Mouse (Mus musculus) lung, postnatal 0 days (tissue): Measurements from ENCODE around the gene Dtx2. TPM values are rescaled to one million over a fixed set of nuclear protein-coding genes. Genes with fewer than 3 reads are reported as not detected.
"Not testable (repeated sequence)": the region's sequence is repeated elsewhere in the genome, so short reads cannot be mapped to it uniquely, and the experiment has no call there.

Experiments used
- ATAC-seq: fragments of 200-750 bp; cut with Nextera tagmentation; 2 replicates; pipeline ENCODE4 v1.8.0; 2017; ENCODE audit warnings: moderate library complexity
- DNase-seq: peaks from one replicate; pipeline ENCODE4 v3.0.0-alpha.2; 2016; ENCODE audit warnings: low spot score
- H3K27ac ChIP-seq: fragments of 300-500 bp; sonication (generic); 2 replicates; pipeline ENCODE4 v1.5.1; 2014; ENCODE audit warnings: antibody characterized with exemption, mild to moderate bottlenecking, low read length, mixed read lengths
- H3K27me3 ChIP-seq: fragments of 300-500 bp; sonication (generic); replicated peaks from 2 replicates; pipeline ENCODE4 v1.6.1; 2014; ENCODE audit warnings: low read length, mixed read lengths; ENCODE audit not compliant: insufficient read depth
- H3K36me3 ChIP-seq: fragments of 300-500 bp; sonication (generic); 2 replicates; pipeline ENCODE4 v1.6.1; 2014; ENCODE audit warnings: low read length, mixed read lengths; ENCODE audit not compliant: insufficient read depth
- H3K4me1 ChIP-seq: fragments of 300-500 bp; sonication (generic); 2 replicates; pipeline ENCODE4 v1.6.1; 2014; ENCODE audit warnings: antibody characterized with exemption, low read depth, low read length, mixed read lengths; ENCODE audit not compliant: insufficient read depth
- H3K4me2 ChIP-seq: fragments of 300-500 bp; sonication (generic); replicated peaks from 2 replicates; pipeline ENCODE4 v1.6.1; 2014; ENCODE audit warnings: low read depth, mild to moderate bottlenecking, low read length, moderate library complexity, mixed read lengths
- H3K4me3 ChIP-seq: fragments of 300-500 bp; sonication (generic); 2 replicates; pipeline ENCODE4 v1.5.1; 2014; ENCODE audit warnings: low read depth, low read length
- H3K9ac ChIP-seq: fragments of 300-500 bp; sonication (generic); replicated peaks from 2 replicates; pipeline ENCODE4 v1.6.1; 2014; ENCODE audit warnings: low read depth, mild to moderate bottlenecking
- H3K9me3 ChIP-seq: fragments of 300-500 bp; sonication (generic); 2 replicates; pipeline ENCODE4 v1.6.1; 2016; ENCODE audit warnings: low read length, mixed read lengths
- CTCF ChIP-seq: IDR thresholded peaks from 2 replicates; pipeline ENCODE4 v1.5.1; 2016; ENCODE audit warnings: antibody characterized with exemption, mild to moderate bottlenecking
- EP300 ChIP-seq: IDR thresholded peaks from 2 replicates; pipeline ENCODE4 v1.6.1; 2016; ENCODE audit warnings: antibody characterized with exemption, mild to moderate bottlenecking, control low read depth
- WGBS: fragments of 180-500 bp; shearing (Covaris S2); extraction: QIAGEN DNeasy Blood & Tissue Kit; methylation state at CpG from one replicate; pipeline ENCODE4 v1.1.7; 2014; 5-methylcytosine and 5-hydroxymethylcytosine counted together
- polyA plus RNA-seq: library from polyadenylated mRNA; unstranded; fragments of >200 nt; fragmentation: Nextera tagmentation; extraction: Ambion mirVana; gene quantifications from 2 replicates; pipeline ENCODE4 v1.2.1, GENCODE M21; 2015

The Dtx2 gene
- polyA plus RNA-seq, 1 experiment from 2014 or later = 21.6 TPM

GRCm38 (mm10) chr5:136041260-136041659, 46.7 kb downstream of the Dtx2 start:
- H3K9ac ChIP-seq = no peak overlapping the region
- WGBS = 19% methylated on average over 2 of the region's 2 CpGs
- H3K4me2 ChIP-seq = no peak overlapping the region
- H3K9me3 ChIP-seq = no peaks in the 10 kb centered on the region
- DNase-seq (peak; percentile 37), ATAC-seq (no peak)
- no peak overlapping the region for H3K27ac ChIP-seq
- no peaks in the 10 kb centered on the region for H3K27me3 ChIP-seq
- no peak overlapping the region for H3K4me3 ChIP-seq
- no peak for TF ChIP-seq CTCF
- no peak for TF ChIP-seq EP300
- H3K36me3 ChIP-seq = no peaks in the 10 kb centered on the region
- no peaks in the 10 kb centered on the region for H3K4me1 ChIP-seq

DNA sequence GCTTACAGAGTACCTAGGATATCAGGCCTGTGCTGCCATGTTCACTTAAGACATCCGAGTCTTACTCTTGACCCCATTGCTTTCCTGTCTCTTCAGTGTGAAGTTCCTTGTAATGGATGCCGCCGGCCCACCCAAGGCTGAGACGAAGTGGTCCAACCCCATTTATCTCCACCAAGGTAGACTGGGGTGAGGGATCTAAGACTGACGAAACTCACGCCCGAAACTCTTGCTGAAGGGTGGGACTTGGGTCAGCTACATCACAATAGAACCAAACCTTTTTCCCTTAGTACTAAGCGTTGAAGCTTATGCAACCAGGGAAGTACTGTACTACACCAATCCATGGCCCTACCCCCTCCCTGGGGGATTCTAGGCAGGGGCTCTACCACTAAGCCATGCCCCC, 47.1 kb downstream of the Dtx2 start:
- Histone ChIP-seq H3K27me3 (no peaks in the 10 kb centered on the region), H3K4me2 (no peak overlapping the region), H3K36me3 (no peaks in the 10 kb centered on the region), H3K9ac (no peak overlapping the region), H3K9me3 (no peaks in the 10 kb centered on the region), H3K4me1 (no peaks in the 10 kb centered on the region), H3K27ac (no peak overlapping the region), H3K4me3 (no peak overlapping the region)
- whole genome bisulfite sequencing = 91% methylated on average over 8 of the region's 8 CpGs
- ATAC-seq = no peak
- TF ChIP-seq EP300 (no peak), CTCF (no peak)
- no peak for DNase-seq

- Histone ChIP-seq H3K9me3 (no peaks in the 10 kb centered on the region), H3K9ac (no peak overlapping the region), H3K36me3 (no peaks in the 10 kb centered on the region), H3K4me3 (no peak overlapping the region), H3K4me2 (no peak overlapping the region), H3K27me3 (no peaks in the 10 kb centered on the region), H3K27ac (no peak overlapping the region), H3K4me1 (no peaks in the 10 kb centered on the region)
- ATAC-seq (no peak), DNase-seq (no peak)
- TF ChIP-seq EP300 = no peak
- TF ChIP-seq CTCF = peak; percentile 57
- WGBS = 66% methylated on average over 13 of the region's 13 CpGs
Observed at GRCm38 (mm10) chr5:136044865-136045264, 50.3 kb downstream of the Dtx2 start.

DNA sequence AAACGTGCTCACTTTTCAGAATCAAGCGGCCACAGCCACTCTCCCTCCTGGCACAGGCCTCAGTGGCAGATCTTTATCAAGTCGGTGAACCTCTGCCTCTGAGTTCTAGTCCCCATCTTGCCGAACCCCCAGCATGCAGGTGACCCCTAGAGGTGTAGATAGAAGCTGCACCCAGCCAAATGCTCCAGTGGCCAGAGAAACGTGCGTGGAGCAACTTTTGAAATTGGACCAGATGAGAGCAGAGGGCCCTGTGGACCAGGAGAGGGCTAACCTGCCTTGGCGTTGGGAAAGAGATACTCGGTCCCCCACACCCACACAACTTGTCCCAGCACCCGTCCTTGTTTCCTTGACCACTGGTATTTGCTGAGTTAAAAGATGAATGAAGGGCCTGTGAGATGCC, 50.8 kb downstream of the Dtx2 start:
- DNase-seq (no peak), ATAC-seq (no peak)
- Histone ChIP-seq H3K4me3 (no peak overlapping the region), H3K36me3 (no peaks in the 10 kb centered on the region), H3K27ac (no peak overlapping the region), H3K9ac (no peak overlapping the region), H3K4me2 (no peak overlapping the region), H3K9me3 (no peaks in the 10 kb centered on the region), H3K27me3 (no peaks in the 10 kb centered on the region), H3K4me1 (no peaks in the 10 kb centered on the region)
- WGBS = 30% methylated on average over 9 of the region's 9 CpGs
- TF ChIP-seq EP300 (no peak), CTCF (peak; percentile 61)

DNA sequence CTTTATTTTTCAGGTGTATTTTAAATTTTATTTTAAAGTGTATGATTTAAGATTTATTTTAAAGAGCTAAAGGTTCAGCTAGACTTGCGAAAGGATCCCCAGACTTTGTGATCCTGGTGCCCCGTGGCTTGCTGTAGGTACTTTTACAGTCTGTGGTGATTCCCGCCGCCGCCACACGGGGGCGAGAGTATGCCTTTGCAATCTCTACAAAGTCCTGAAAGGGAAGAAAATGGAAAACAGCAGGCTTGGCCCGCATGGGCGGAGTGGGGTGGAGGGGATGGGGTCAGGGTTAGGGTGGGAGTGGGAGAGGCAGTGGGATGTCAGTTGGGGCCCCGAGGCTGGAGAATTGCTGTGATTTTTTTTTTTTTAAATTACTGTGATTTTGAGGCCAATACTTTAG, 51.4 kb downstream of the Dtx2 start:
- Histone ChIP-seq H3K27ac (no peak overlapping the region), H3K9me3 (no peaks in the 10 kb centered on the region), H3K4me3 (no peak overlapping the region), H3K9ac (no peak overlapping the region), H3K36me3 (no peaks in the 10 kb centered on the region), H3K4me2 (no peak overlapping the region), H3K27me3 (no peaks in the 10 kb centered on the region), H3K4me1 (no peaks in the 10 kb centered on the region)
- peak; percentile 77 for DNase-seq
- 2% methylated on average over 10 of the region's 10 CpGs for WGBS
- TF ChIP-seq EP300 (no peak), CTCF (peak; percentile 89)
- ATAC-seq = peak; percentile 60

DNA sequence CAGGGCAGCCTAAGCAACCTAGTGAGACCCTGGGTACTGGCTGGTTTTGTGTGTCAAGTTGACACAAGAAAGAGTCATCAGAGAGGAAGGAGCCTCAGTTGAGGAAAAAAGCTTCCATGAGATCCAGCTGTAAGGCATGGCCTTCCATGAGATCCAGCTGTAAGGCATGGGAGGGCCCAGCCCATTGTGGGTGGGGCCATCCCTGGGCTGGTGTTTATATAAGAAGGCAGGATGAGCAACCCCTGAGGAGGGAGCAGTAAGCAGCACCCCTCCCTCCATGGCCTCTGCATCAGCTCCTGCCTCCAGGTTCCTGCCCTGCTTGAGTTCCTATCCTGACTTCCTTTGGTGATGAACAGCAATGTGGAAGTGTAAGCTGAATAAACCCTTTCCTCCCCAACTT, 53.9 kb downstream of the Dtx2 start:
- H3K4me2 ChIP-seq, H3K36me3 ChIP-seq, H3K4me1 ChIP-seq, H3K27me3 ChIP-seq, ATAC-seq, H3K9ac ChIP-seq, H3K4me3 ChIP-seq, H3K27ac ChIP-seq, DNase-seq, H3K9me3 ChIP-seq: not testable (repeated sequence)

- no peak overlapping the region for H3K27ac ChIP-seq
- no peaks in the 10 kb centered on the region for H3K9me3 ChIP-seq
- no peak overlapping the region for H3K9ac ChIP-seq
- H3K4me2 ChIP-seq = no peak overlapping the region
- no peak for DNase-seq
- no peaks in the 10 kb centered on the region for H3K36me3 ChIP-seq
- no peak overlapping the region for H3K4me3 ChIP-seq
- no peaks in the 10 kb centered on the region for H3K4me1 ChIP-seq
- TF ChIP-seq CTCF (no peak), EP300 (no peak)
- H3K27me3 ChIP-seq = no peaks in the 10 kb centered on the region
- ATAC-seq = no peak
- WGBS = 57% methylated on average over 6 of the region's 6 CpGs
Observed at GRCm38 (mm10) chr5:136049926-136050325, 55.3 kb downstream of the Dtx2 start.
